Mouse (Mus musculus) midbrain, embryonic 14.5 days (tissue): ENCODE measurements around the gene Ptcd1. TPM values are rescaled to one million over a fixed set of nuclear protein-coding genes. Genes with fewer than 3 reads are reported as not detected.
A peak's percentile ranks its signal among the peaks of the same experiment; 100 is the strongest.

ENCODE experiments used
- ATAC-seq: fragments of 200-750 bp; cut with Nextera tagmentation; 2 replicates; pipeline ENCODE4 v1.8.0; 2017; ENCODE audit warnings: moderate number of reproducible peaks, moderate library complexity; ENCODE audit not compliant: low FRiP score, low TSS enrichment
- DNase-seq: peaks from one replicate; pipeline ENCODE4 v3.0.0-alpha.2; 2015
- H3K27ac ChIP-seq: fragments of 300-500 bp; sonication (generic); replicated peaks from 2 replicates; pipeline ENCODE4 v1.5.1; 2014; ENCODE audit warnings: mild to moderate bottlenecking, low read depth, low read length, moderate library complexity
- H3K27me3 ChIP-seq: fragments of 300-500 bp; sonication (generic); 2 replicates; pipeline ENCODE4 v1.6.1; 2014; ENCODE audit warnings: low read length, control low read depth, mixed read lengths; ENCODE audit not compliant: control insufficient read depth, insufficient read depth
- H3K36me3 ChIP-seq: fragments of 300-500 bp; sonication (generic); 2 replicates; pipeline ENCODE4 v1.6.1; 2014; ENCODE audit warnings: low read length, control low read depth; ENCODE audit not compliant: control insufficient read depth, insufficient read depth
- H3K4me1 ChIP-seq: fragments of 300-500 bp; sonication (generic); 2 replicates; pipeline ENCODE4 v1.6.1; 2014; ENCODE audit warnings: mild to moderate bottlenecking, antibody characterized with exemption, low read length, control low read depth; ENCODE audit not compliant: control insufficient read depth, insufficient read depth
- H3K4me2 ChIP-seq: fragments of 300-500 bp; sonication (generic); 2 replicates; pipeline ENCODE4 v1.6.1; 2014; ENCODE audit warnings: mild to moderate bottlenecking, low read length, moderate library complexity
- H3K4me3 ChIP-seq: fragments of 300-500 bp; sonication (generic); replicated peaks from 2 replicates; pipeline ENCODE4 v1.5.1; 2014; ENCODE audit warnings: low read depth, low read length
- H3K9ac ChIP-seq: fragments of 300-500 bp; sonication (generic); replicated peaks from 2 replicates; pipeline ENCODE4 v1.6.1; 2014; ENCODE audit warnings: mild to moderate bottlenecking, low read length, moderate library complexity
- H3K9me3 ChIP-seq: fragments of 300-500 bp; sonication (generic); 2 replicates; pipeline ENCODE4 v1.6.1; 2016; ENCODE audit warnings: low read length, control low read depth, mixed read lengths; ENCODE audit not compliant: control insufficient read depth
- WGBS: fragments of 180-500 bp; shearing (Covaris S2); extraction: QIAGEN DNeasy Blood & Tissue Kit; methylation state at CpG from one replicate; pipeline ENCODE4 v1.1.7; 2014; 5-methylcytosine and 5-hydroxymethylcytosine counted together
- polyA plus RNA-seq: library from polyadenylated mRNA; unstranded; fragments of >200 nt; fragmentation: Nextera tagmentation; extraction: Ambion mirVana; gene quantifications from 2 replicates; pipeline ENCODE4 v1.2.1, GENCODE M21; 2014

Ptcd1 gene
- polyA plus RNA-seq, 1 experiment from 2014 or later, result 20.2 TPM

DNA sequence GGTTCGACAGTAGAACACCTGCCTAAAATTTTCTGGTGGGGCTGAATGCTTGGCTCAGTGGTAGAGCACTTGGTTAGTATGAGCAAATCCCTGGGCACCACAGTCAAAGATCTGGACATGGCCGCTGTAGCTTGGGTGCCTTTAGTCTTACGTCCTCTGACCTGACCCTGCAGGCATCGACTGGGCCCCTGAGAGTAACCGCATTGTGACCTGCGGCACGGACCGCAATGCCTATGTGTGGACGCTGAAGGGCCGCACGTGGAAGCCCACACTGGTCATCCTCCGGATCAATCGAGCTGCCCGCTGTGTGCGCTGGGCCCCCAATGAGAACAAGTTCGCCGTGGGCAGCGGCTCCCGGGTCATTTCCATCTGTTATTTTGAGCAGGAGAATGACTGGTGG, 43.5 kb downstream of the Ptcd1 start:
- Histone ChIP-seq H3K9ac (no peak overlapping the region), H3K4me3 (no peak overlapping the region), H3K27ac (no peak overlapping the region), H3K4me1 (no peaks in the 10 kb centered on the region), H3K27me3 (no peaks in the 10 kb centered on the region), H3K36me3 (peaks cover 36% of the 10 kb centered on the region), H3K4me2 (no peak overlapping the region), H3K9me3 (no peaks in the 10 kb centered on the region)
- WGBS, result 97% methylated on average over 19 of the region's 19 CpGs
- no peak for ATAC-seq
- no peak for DNase-seq

DNA sequence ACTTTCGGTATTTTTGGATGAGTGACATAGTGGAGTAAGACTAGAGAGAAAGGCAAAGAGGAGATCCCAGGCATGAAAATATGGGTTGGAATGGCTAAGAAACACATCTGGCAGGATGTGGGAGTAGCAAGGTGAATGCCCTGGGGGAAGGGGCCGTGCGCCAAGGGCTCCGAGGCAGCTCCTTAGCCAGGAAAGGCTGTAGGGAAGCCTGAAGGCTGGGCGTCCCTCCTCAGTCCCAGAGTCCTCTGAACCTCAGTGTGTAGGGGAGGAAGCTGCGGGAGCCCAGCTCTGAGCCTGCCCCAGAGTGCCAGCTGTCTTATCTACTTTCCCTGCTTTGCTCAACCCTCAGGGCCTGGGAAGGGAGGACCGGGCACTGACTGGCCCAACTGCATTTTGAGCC, 46.0 kb downstream of the Ptcd1 start:
- no peaks in the 10 kb centered on the region for H3K9me3 ChIP-seq
- H3K4me3 ChIP-seq, result no peak overlapping the region
- H3K4me1 ChIP-seq, result no peaks in the 10 kb centered on the region
- DNase-seq (no peak), ATAC-seq (no peak)
- H3K36me3 ChIP-seq, result peaks cover 15% of the 10 kb centered on the region
- no peaks in the 10 kb centered on the region for H3K27me3 ChIP-seq
- no peak overlapping the region for H3K9ac ChIP-seq
- no peak overlapping the region for H3K27ac ChIP-seq
- no peak overlapping the region for H3K4me2 ChIP-seq
- WGBS, result 81% methylated on average over 7 of the region's 7 CpGs

DNA sequence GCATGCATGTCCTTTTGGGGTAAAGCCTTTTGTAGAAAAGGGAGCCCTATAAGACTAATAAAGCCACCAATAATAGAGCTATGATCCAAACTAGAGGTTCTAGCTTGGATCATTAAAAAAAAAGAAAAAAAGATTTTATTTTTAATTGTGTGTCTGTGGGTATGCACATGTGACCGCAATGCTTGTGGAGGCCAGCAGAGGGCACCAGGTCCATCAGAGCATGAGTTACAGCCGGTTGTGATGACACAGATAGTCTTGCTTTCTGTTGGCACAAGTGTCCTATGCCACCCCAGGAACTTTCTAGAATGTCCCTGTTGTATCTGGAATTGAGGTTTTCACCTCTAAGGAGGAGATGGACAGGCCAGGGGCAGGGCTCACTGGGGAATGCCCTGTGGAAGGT, 47.5 kb downstream of the Ptcd1 start:
- Histone ChIP-seq H3K27me3 (peaks cover 6% of the 10 kb centered on the region; the same call in 1 of the 2 replicates), H3K9me3 (no peaks in the 10 kb centered on the region), H3K36me3 (peaks cover 3% of the 10 kb centered on the region; the same call in 1 of the 2 replicates), H3K4me2 (no peak overlapping the region), H3K4me3 (no peak overlapping the region), H3K4me1 (0 out of 2 replicates have a peak, but pooled peaks cover 3% of the 10 kb centered on the region), H3K9ac (no peak overlapping the region), H3K27ac (no peak overlapping the region)
- ATAC-seq, result no peak
- no peak for DNase-seq
- 89% methylated on average over 2 of the region's 2 CpGs for WGBS

DNA sequence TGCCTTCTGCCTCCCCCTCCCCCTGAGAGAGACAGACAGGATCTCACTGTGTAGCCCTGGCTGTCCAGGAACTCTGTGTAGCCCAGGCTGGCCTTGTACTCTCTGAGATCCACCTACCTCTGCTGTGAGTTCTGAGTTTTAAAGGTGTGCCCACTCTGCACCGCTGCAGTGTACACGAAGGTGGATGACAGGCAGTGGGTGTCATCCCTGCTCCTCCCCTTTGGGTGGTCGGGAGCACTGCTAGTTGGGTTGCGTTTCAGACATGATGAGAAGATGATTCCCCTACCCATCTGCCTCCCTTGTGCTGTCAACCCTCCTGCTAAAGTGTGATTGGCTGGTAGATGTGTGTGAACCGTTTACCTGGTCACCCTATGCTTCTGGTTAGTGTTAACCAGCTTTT, 48.4 kb downstream of the Ptcd1 start:
- Histone ChIP-seq H3K4me2 (no peak overlapping the region), H3K27ac (no peak overlapping the region), H3K36me3 (no peaks in the 10 kb centered on the region), H3K4me1 (0 out of 2 replicates have a peak, but pooled peaks cover 3% of the 10 kb centered on the region), H3K9ac (no peak overlapping the region), H3K27me3 (peaks cover 12% of the 10 kb centered on the region; the same call in 1 of the 2 replicates), H3K9me3 (no peaks in the 10 kb centered on the region), H3K4me3 (no peak overlapping the region)
- DNase-seq (no peak), ATAC-seq (no peak)
- 88% methylated on average over 5 of the region's 5 CpGs for WGBS

DNA sequence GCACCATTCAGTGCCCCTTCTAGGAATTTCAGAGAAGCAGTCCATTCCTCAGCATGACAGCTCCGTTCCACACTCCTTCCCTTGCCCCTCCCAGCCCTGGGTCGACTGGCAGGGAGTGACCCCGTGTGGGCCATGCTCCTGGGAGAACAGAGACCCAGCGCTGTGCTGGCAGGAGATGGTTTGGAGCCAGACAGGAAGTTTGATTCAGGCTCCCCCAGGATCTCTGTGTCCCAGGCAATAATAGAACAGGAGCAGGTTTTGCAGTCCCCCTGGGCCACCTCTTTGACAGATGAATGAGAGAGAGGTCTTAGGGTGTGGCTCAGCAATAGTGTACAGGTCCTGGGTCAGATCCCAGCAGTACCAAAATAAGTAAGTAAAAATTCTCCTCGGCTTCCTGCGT, 48.9 kb downstream of the Ptcd1 start:
- Histone ChIP-seq H3K4me3 (no peak overlapping the region), H3K4me1 (0 out of 2 replicates have a peak, but pooled peaks cover 3% of the 10 kb centered on the region), H3K27ac (no peak overlapping the region), H3K9ac (no peak overlapping the region), H3K4me2 (no peak overlapping the region), H3K27me3 (peaks cover 15% of the 10 kb centered on the region; the same call in 1 of the 2 replicates), H3K36me3 (no peaks in the 10 kb centered on the region), H3K9me3 (no peaks in the 10 kb centered on the region)
- no peak for ATAC-seq
- WGBS, result 72% methylated on average over 6 of the region's 6 CpGs
- no peak for DNase-seq

DNA sequence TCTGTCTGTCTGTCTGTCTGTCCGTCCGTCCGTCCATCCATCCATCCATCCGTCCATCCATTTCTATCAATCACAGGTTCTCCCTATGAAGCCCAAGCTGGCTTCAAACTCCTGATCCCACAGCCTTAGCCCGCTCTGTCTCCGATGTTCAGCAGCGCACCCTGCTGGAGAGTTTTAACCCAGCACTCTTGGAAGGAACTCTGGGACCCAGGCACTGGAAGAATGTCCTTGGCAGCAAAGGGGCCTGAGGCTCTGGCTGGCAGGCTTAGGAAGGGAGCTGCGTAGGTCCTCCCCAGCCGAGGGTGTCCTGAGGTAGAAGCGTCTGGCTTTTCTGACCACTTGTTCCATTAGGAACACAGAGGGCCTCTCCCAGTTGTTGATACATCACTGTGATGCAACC, 50.0 kb downstream of the Ptcd1 start:
- Histone ChIP-seq H3K4me3 (no peak overlapping the region), H3K27ac (no peak overlapping the region), H3K27me3 (peaks cover 15% of the 10 kb centered on the region; the same call in 1 of the 2 replicates), H3K9ac (no peak overlapping the region), H3K9me3 (no peaks in the 10 kb centered on the region), H3K4me2 (no peak overlapping the region), H3K4me1 (0 out of 2 replicates have a peak, but pooled peaks cover 3% of the 10 kb centered on the region), H3K36me3 (no peaks in the 10 kb centered on the region)
- DNase-seq (peak; percentile 51), ATAC-seq (no peak)
- 49% methylated on average over 10 of the region's 10 CpGs for WGBS

DNA sequence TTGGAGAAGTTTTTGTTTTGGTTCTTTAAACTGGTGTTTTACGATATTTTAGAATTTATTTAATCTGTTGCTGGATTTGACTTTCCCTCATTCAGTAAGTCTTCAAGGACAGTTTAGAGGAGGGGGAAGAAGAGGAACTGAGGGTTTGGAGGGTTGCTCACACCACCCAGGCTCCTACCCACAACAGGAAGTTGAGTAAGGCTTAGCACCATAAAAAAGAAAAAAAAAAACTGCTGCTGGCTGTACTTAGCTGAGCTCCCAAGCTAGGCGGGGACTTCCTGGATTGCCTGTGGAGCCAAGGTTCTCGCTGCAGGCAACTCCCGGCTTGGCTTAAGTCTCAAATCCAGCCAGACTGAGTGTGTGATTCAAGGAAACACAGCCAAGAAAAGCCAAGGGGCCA, 50.6 kb downstream of the Ptcd1 start:
- H3K27ac ChIP-seq, result no peak overlapping the region
- DNase-seq (no peak), ATAC-seq (no peak)
- H3K36me3 ChIP-seq, result no peaks in the 10 kb centered on the region
- H3K4me3 ChIP-seq, result no peak overlapping the region
- no peak overlapping the region for H3K9ac ChIP-seq
- H3K9me3 ChIP-seq, result no peaks in the 10 kb centered on the region
- H3K4me1 ChIP-seq, result 0 out of 2 replicates have a peak, but pooled peaks cover 3% of the 10 kb centered on the region
- H3K27me3 ChIP-seq, result peaks cover 15% of the 10 kb centered on the region; the same call in 1 of the 2 replicates
- 64% methylated on average over 4 of the region's 4 CpGs for WGBS
- no peak overlapping the region for H3K4me2 ChIP-seq

DNA sequence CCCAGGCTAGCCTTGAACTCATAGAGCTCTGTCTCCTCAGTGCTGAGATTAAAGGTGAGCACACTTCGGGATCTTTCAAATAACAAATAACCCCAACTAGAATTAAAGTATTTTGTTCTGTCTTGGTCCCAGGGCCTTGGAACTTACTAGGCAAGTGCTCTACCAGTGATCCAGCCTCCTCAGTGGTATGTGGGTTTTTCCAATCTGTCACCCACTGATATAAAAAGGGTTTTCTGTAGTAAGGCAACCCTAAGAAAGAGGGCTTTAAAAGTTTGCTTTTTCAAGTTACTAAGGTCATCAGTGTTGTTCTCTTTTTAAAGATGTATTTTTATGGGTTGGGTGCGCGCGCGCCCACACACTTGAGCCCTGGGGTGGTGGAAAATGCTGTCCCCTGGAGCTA, 51.2 kb downstream of the Ptcd1 start:
- ATAC-seq (no peak), DNase-seq (no peak)

More for the DNA sequence above, 51.2 kb downstream of the Ptcd1 start:
- H3K27ac ChIP-seq, result no peak overlapping the region
- H3K9ac ChIP-seq, result no peak overlapping the region
- 0 out of 2 replicates have a peak, but pooled peaks cover 3% of the 10 kb centered on the region for H3K4me1 ChIP-seq
- no peak overlapping the region for H3K4me3 ChIP-seq
- H3K27me3 ChIP-seq, result peaks cover 15% of the 10 kb centered on the region; the same call in 1 of the 2 replicates
- peaks cover 1% of the 10 kb centered on the region; the same call in 1 of the 2 replicates for H3K36me3 ChIP-seq
- H3K4me2 ChIP-seq, result no peak overlapping the region
- WGBS, result 97% methylated on average over 5 of the region's 5 CpGs
- no peaks in the 10 kb centered on the region for H3K9me3 ChIP-seq
